Mouse (Mus musculus): ENCODE data around the gene Ugt8a. TPM values are rescaled to one million over a fixed set of nuclear protein-coding genes. Genes with fewer than 3 reads are reported as not detected.
A peak's percentile ranks its signal among the peaks of the same experiment; 100 is the strongest.

Gene Ugt8a
- polyA plus RNA-seq, 1 experiment from 2014 or later = 7.9 TPM

- ATAC-seq (ENCODE audit: low FRiP score, low TSS enrichment) (no peak), DNase-seq (ENCODE audit: low spot score) (no peak)
- WGBS = 43% methylated on average over 3 of the region's 3 CpGs
- H3K27ac ChIP-seq (replicated peaks) = no peak overlapping the region
- no peaks in the 10 kb centered on the region for H3K9me3 ChIP-seq (ENCODE audit: control insufficient read depth, low read length)
- H3K36me3 ChIP-seq (ENCODE audit: control insufficient read depth, insufficient read depth, low read length) = no peaks in the 10 kb centered on the region
- no peak overlapping the region for H3K4me2 ChIP-seq (replicated peaks; ENCODE audit: low read depth)
- H3K9ac ChIP-seq (ENCODE audit: low read length) = no peak overlapping the region
- TF ChIP-seq CTCF (IDR thresholded peaks at IDR 0.05; ENCODE audit: low read depth) = no peak
- TF ChIP-seq EP300 (optimal IDR thresholded peaks at IDR 0.05) = no peak
- H3K4me3 ChIP-seq (ENCODE audit: low read depth, low read length) = no peak overlapping the region
- H3K4me1 ChIP-seq (replicated peaks; ENCODE audit: control insufficient read depth, insufficient read depth) = no peaks in the 10 kb centered on the region
- H3K27me3 ChIP-seq (ENCODE audit: control insufficient read depth, insufficient read depth, low read length) = no peaks in the 10 kb centered on the region; the same call in 1 of the 2 replicates
Observed at GRCm38 (mm10) chr3:125932594-125933237, 5.7 kb downstream of the Ugt8a start.

DNA sequence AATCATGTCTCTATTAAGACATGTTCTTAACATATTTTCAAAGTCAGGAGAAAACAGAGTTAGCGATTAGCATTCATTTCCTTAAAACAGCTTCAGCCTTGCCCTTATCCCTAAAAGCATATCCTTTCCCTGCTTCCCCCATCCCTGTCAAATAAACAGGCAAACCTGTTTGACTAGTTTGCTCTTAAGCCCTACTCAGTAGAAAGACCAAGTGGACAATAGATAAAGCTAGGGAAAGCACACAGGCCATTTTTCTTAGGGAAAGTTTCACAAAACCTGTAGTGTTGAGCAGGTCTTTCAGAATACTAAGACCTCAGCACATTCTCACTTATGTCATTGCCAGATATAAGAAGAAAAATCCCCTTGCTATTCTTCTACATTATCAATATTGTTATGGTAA lies 7.4 kb downstream of the Ugt8a start:
- H3K9ac ChIP-seq (ENCODE audit: low read length) = no peak overlapping the region
- no peak for DNase-seq (ENCODE audit: low spot score)
- H3K27ac ChIP-seq (replicated peaks) = peak overlapping the region; percentile 41
- TF ChIP-seq EP300 (optimal IDR thresholded peaks at IDR 0.05) = peak; percentile 52
- TF ChIP-seq CTCF (IDR thresholded peaks at IDR 0.05; ENCODE audit: low read depth) = no peak
- no peak overlapping the region for H3K4me3 ChIP-seq (ENCODE audit: low read depth, low read length)
- H3K27me3 ChIP-seq (ENCODE audit: control insufficient read depth, insufficient read depth, low read length) = no peaks in the 10 kb centered on the region
- no peaks in the 10 kb centered on the region for H3K9me3 ChIP-seq (ENCODE audit: control insufficient read depth, low read length)
- H3K4me2 ChIP-seq (replicated peaks; ENCODE audit: low read depth) = no peak overlapping the region
- H3K4me1 ChIP-seq (replicated peaks; ENCODE audit: control insufficient read depth, insufficient read depth) = no peaks in the 10 kb centered on the region
- H3K36me3 ChIP-seq (ENCODE audit: control insufficient read depth, insufficient read depth, low read length) = no peaks in the 10 kb centered on the region
- ATAC-seq (ENCODE audit: low FRiP score, low TSS enrichment) = peak; percentile 86
- 31% methylated on average over 1 of the region's 1 CpGs for WGBS

GRCm38 (mm10) chr3:125920876-125921275 lies 17.5 kb downstream of the Ugt8a start:
- 0 out of 2 replicates have a peak, but pooled peaks have one; percentile 47 for ATAC-seq (ENCODE audit: low FRiP score, low TSS enrichment)
- TF ChIP-seq EP300 (optimal IDR thresholded peaks at IDR 0.05) = no peak
- no peak for TF ChIP-seq CTCF (IDR thresholded peaks at IDR 0.05; ENCODE audit: low read depth)
- WGBS = 53% methylated on average over 2 of the region's 2 CpGs
- Histone ChIP-seq H3K27me3 (ENCODE audit: control insufficient read depth, insufficient read depth, low read length) (no peaks in the 10 kb centered on the region), H3K9ac (ENCODE audit: low read length) (no peak overlapping the region), H3K36me3 (ENCODE audit: control insufficient read depth, insufficient read depth, low read length) (no peaks in the 10 kb centered on the region), H3K4me2 (replicated peaks; ENCODE audit: low read depth) (no peak overlapping the region), H3K9me3 (ENCODE audit: control insufficient read depth, low read length) (no peaks in the 10 kb centered on the region), H3K27ac (replicated peaks) (no peak overlapping the region), H3K4me1 (replicated peaks; ENCODE audit: control insufficient read depth, insufficient read depth) (no peaks in the 10 kb centered on the region), H3K4me3 (ENCODE audit: low read depth, low read length) (no peak overlapping the region)
- DNase-seq (ENCODE audit: low spot score) = no peak

DNA sequence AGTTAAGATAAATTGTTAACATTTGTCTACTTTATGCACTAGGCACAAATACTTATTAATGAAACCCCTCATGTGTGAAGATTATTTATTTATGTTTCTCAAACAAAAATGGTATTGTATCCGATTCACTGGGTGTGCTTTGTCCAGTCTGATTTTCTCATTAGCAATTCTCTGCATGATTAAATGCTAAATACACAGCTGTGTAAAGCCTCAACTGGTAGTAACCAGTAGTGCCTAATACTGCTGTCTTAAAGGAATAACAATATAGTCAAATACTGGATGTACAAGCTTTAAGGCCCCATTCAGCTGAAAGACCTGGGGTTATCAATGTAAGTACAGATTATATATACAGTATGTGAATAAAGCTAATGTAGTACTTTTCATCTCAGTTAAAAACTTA lies 39.4 kb downstream of the Ugt8a start:
- DNase-seq (ENCODE audit: low spot score) = no peak
- no peak overlapping the region for H3K27ac ChIP-seq (replicated peaks)
- 69% methylated on average over 1 of the region's 1 CpGs for WGBS
- TF ChIP-seq CTCF (IDR thresholded peaks at IDR 0.05; ENCODE audit: low read depth) = no peak
- TF ChIP-seq EP300 (optimal IDR thresholded peaks at IDR 0.05) = no peak
- no peaks in the 10 kb centered on the region for H3K4me1 ChIP-seq (replicated peaks; ENCODE audit: control insufficient read depth, insufficient read depth)
- H3K4me2 ChIP-seq (replicated peaks; ENCODE audit: low read depth) = no peak overlapping the region
- ATAC-seq (ENCODE audit: low FRiP score, low TSS enrichment) = no peak
- no peaks in the 10 kb centered on the region for H3K9me3 ChIP-seq (ENCODE audit: control insufficient read depth, low read length)
- H3K27me3 ChIP-seq (ENCODE audit: control insufficient read depth, insufficient read depth, low read length) = no peaks in the 10 kb centered on the region
- no peak overlapping the region for H3K9ac ChIP-seq (ENCODE audit: low read length)
- no peaks in the 10 kb centered on the region for H3K36me3 ChIP-seq (ENCODE audit: control insufficient read depth, insufficient read depth, low read length)
- H3K4me3 ChIP-seq (ENCODE audit: low read depth, low read length) = no peak overlapping the region

DNA sequence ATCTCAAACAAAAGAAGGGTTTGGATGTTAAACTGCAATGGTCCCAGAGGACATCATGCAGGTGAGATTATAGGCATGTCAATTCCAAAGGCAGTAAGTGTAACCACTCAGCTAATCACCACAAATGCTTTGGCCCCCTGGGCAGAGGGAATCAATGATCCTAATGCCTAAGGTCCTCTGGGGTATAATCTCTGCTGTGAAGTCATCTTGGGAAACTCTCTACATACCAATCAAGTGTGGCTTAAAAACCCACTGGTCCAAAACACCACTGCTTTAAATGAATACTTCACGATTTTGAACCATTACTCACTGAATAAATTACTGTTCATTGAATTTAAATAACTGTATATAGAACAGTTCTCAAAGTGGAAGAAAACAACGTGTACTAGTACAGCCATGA lies 51.3 kb downstream of the Ugt8a start:
- no peak for TF ChIP-seq EP300 (optimal IDR thresholded peaks at IDR 0.05)
- no peak for TF ChIP-seq CTCF (IDR thresholded peaks at IDR 0.05; ENCODE audit: low read depth)
- DNase-seq (ENCODE audit: low spot score) = no peak
- WGBS = 68% methylated on average over 2 of the region's 2 CpGs
- H3K4me1 ChIP-seq (replicated peaks; ENCODE audit: control insufficient read depth, insufficient read depth) = no peaks in the 10 kb centered on the region
- H3K4me2 ChIP-seq (replicated peaks; ENCODE audit: low read depth) = no peak overlapping the region
- no peaks in the 10 kb centered on the region for H3K36me3 ChIP-seq (ENCODE audit: control insufficient read depth, insufficient read depth, low read length)
- H3K9me3 ChIP-seq (ENCODE audit: control insufficient read depth, low read length) = no peaks in the 10 kb centered on the region
- H3K27ac ChIP-seq (replicated peaks) = no peak overlapping the region
- no peaks in the 10 kb centered on the region for H3K27me3 ChIP-seq (ENCODE audit: control insufficient read depth, insufficient read depth, low read length)
- no peak for ATAC-seq (ENCODE audit: low FRiP score, low TSS enrichment)
- H3K9ac ChIP-seq (ENCODE audit: low read length) = no peak overlapping the region
- no peak overlapping the region for H3K4me3 ChIP-seq (ENCODE audit: low read depth, low read length)

- TF ChIP-seq CTCF (IDR thresholded peaks at IDR 0.05; ENCODE audit: low read depth) = no peak
- no peak for TF ChIP-seq EP300 (optimal IDR thresholded peaks at IDR 0.05)
- Histone ChIP-seq H3K9me3 (ENCODE audit: control insufficient read depth, low read length) (no peaks in the 10 kb centered on the region), H3K27ac (replicated peaks) (no peak overlapping the region), H3K36me3 (ENCODE audit: control insufficient read depth, insufficient read depth, low read length) (no peaks in the 10 kb centered on the region), H3K27me3 (ENCODE audit: control insufficient read depth, insufficient read depth, low read length) (no peaks in the 10 kb centered on the region), H3K4me2 (replicated peaks; ENCODE audit: low read depth) (no peak overlapping the region), H3K9ac (ENCODE audit: low read length) (no peak overlapping the region), H3K4me1 (replicated peaks; ENCODE audit: control insufficient read depth, insufficient read depth) (no peaks in the 10 kb centered on the region), H3K4me3 (ENCODE audit: low read depth, low read length) (no peak overlapping the region)
- ATAC-seq (ENCODE audit: low FRiP score, low TSS enrichment) (peak; percentile 96), DNase-seq (ENCODE audit: low spot score) (peak; percentile 20)
- WGBS = 60% methylated on average over 2 of the region's 2 CpGs
Observed at GRCm38 (mm10) chr3:125884879-125885278, 53.5 kb downstream of the Ugt8a start.
